Mouse (Mus musculus): Measurements from ENCODE around the gene Ahdc1.

DNA sequence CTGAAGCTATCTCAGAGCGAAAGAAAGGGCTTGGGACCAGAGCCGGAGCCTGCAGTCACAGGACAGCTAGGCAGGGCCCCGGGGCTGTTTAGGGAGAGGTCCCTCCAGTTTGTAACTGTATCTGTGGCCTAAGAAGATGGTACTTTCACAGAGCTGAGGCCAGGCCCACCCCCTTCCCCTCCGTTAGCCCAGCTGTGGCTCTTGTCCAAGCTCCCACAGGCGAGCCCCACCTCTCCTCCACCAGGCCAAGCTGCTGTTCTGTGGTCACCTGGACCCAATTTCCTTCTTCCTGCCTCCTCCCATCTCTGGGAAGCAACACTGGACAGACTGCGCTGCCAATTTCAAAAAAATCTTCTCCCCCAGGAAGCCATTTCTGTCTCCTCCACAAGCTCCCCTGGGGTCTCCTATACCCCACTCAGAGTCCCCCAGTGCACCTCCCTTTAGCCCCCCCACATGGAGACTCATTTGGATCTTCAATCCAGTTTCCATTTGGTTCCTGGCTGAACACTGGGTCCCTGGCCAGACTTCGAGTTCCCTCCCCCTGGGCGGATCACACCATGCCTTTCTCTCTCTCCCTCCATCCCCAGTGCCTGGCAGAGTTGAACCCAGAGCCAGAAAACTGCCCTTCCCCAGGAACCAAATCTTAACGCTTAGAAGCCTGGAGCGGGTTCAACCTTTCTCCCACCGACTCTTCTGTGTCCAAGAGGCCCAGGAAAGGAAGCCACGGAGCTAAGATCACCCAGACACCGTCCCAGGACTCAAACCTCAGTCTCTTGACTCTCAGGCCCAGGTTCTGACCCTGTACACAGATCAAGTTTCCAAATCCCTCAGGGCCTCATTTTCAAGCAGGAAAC is 97.6 kb downstream of the Ahdc1 start:
- TF ChIP-seq EP300 (optimal IDR thresholded peaks at IDR 0.05) (no peak), CTCF (IDR thresholded peaks at IDR 0.05; ENCODE audit: low read depth) (no peak)

All from stomach, postnatal 0 days (tissue).